Mouse (Mus musculus) olfactory bulb, adult 2 months (tissue): ENCODE results near the gene Iqcj.

ENCODE experiments used
- CTCF ChIP-seq: fragments of 200-500 bp; IDR thresholded peaks from 2 replicates; pipeline ENCODE4 v1.5.1; 2012; ENCODE audit warnings: low read depth, mild to moderate bottlenecking, low read length, moderate library complexity; ENCODE audit not compliant: insufficient read depth
- POLR2A ChIP-seq: fragments of 200-500 bp; IDR thresholded peaks from 2 replicates; pipeline ENCODE4 v1.6.1; 2012; ENCODE audit warnings: mild to moderate bottlenecking, low read depth, low read length, moderate library complexity; ENCODE audit not compliant: insufficient read depth

- TF ChIP-seq CTCF = no peak
- no peak for TF ChIP-seq POLR2A
Measured at GRCm38 (mm10) chr3:68042951-68043350, 150.9 kb downstream of the Iqcj start.
